In the genomic region with DNA sequence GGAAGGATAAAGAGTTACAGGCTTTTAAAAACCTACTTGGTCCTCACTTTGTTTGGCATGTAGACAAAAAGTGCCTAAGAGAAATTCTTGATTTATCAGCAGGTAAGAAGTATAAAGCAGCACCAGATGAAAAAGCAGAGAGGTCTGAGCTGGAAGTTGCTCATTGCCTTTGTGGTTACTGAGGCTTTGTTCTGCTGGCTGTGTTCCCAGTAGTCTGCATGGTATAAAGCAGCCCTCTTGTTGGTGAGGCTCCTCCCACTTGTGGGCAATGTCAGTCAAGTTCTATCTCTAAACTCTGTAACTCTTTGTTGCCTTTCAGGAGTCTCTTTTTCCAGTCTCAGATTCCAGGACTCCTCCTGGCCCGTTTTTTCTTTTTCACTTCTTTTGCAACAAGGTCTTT, we compare ENCODE assay signal across 18 mouse cellular contexts.
DNase-seq lines count a peak whose midpoint lies in the region; ATAC-seq and TF ChIP-seq lines count a peak whose summit lies in the region.
"Had no signal": no experiment of that assay in that cellular context is flagged by ENCODE, and none has a peak within 500 bp of the region (broad histone marks: within the 10 kb centered on the region; RNA-seq: fewer than 3 reads in every experiment).

No protein-coding gene starts in this region.

- no peaks in the 10 kb centered on the region for H3K9me3 ChIP-seq in forebrain, postnatal 0 days (ENCODE audit: low read length)
- H3K9me3 ChIP-seq in forebrain, embryonic 12.5 days = no peaks in the 10 kb centered on the region
- no peaks in the 10 kb centered on the region for H3K9me3 ChIP-seq in neural tube, embryonic 15.5 days (replicated peaks)
- H3K9me3 ChIP-seq: heart, embryonic 10.5 days; intestine, embryonic 15.5 days; midbrain, embryonic 12.5 days had no signal

- peak; percentile 25; the same call in 1 of the 2 replicates for ATAC-seq in forebrain, postnatal 0 days
- no peak for ATAC-seq in forebrain, embryonic 12.5 days (ENCODE audit: low FRiP score)
- ATAC-seq in hematopoietic stem cell, adult 5-6 weeks (replicated peaks in 1 of 2; ENCODE audit: insufficient read depth in 1 of 2, low FRiP score in 2 of 2, low TSS enrichment in 1 of 2, low read depth in 1 of 2, poor library complexity in 2 of 2, severe bottlenecking in 2 of 2) = peak; percentile 9 to 32; a peak in 1 of 4 replicates
- ATAC-seq in neural tube, embryonic 15.5 days (ENCODE audit: low FRiP score) = no peak
- ATAC-seq: CD4-positive, CD25-positive, alpha-beta regulatory T cell, adult 4 months; intestine, embryonic 15.5 days; liver, postnatal 0 days had no signal

- no peak overlapping the region for H3K9ac ChIP-seq in forebrain, postnatal 0 days
- H3K9ac ChIP-seq in forebrain, embryonic 12.5 days = no peak overlapping the region
- H3K9ac ChIP-seq in neural tube, embryonic 15.5 days (replicated peaks) = no peak overlapping the region
- H3K9ac ChIP-seq: embryonic facial prominence, embryonic 13.5 days; intestine, embryonic 15.5 days; liver, postnatal 0 days; midbrain, embryonic 12.5 days; neural tube, embryonic 13.5 days had no signal

- H3K27ac ChIP-seq in forebrain, postnatal 0 days (ENCODE audit: low read depth, low read length) = no peak overlapping the region
- no peak overlapping the region for H3K27ac ChIP-seq in forebrain, embryonic 12.5 days
- H3K27ac ChIP-seq in neural tube, embryonic 15.5 days (replicated peaks) = no peak overlapping the region
- H3K27ac ChIP-seq: embryonic facial prominence, embryonic 13.5 days; heart, embryonic 10.5 days; intestine, embryonic 15.5 days; midbrain, embryonic 12.5 days; neural tube, embryonic 13.5 days had no signal

- H3K4me3 ChIP-seq in forebrain, postnatal 0 days (ENCODE audit: low read depth, low read length) = no peak overlapping the region
- no peak overlapping the region for H3K4me3 ChIP-seq in forebrain, embryonic 12.5 days (replicated peaks)
- no peak overlapping the region for H3K4me3 ChIP-seq in neural tube, embryonic 15.5 days (replicated peaks)
- H3K4me3 ChIP-seq: embryonic facial prominence, embryonic 13.5 days; heart, embryonic 10.5 days; intestine, embryonic 15.5 days; midbrain, embryonic 12.5 days; neural tube, embryonic 13.5 days had no signal

- no peak for TF ChIP-seq CTCF in forebrain, postnatal 0 days (IDR thresholded peaks at IDR 0.05; ENCODE audit: low read depth)

- no peaks in the 10 kb centered on the region for H3K27me3 ChIP-seq in forebrain, postnatal 0 days (ENCODE audit: insufficient read depth, low read length)
- H3K27me3 ChIP-seq in forebrain, embryonic 12.5 days = no peaks in the 10 kb centered on the region
- H3K27me3 ChIP-seq in neural tube, embryonic 15.5 days (replicated peaks) = no peaks in the 10 kb centered on the region
- H3K27me3 ChIP-seq: embryonic facial prominence, embryonic 13.5 days; intestine, embryonic 15.5 days; midbrain, embryonic 12.5 days; neural tube, embryonic 13.5 days had no signal

- peaks cover 6% of the 10 kb centered on the region; the same call in 1 of the 2 replicates for H3K4me1 ChIP-seq in forebrain, postnatal 0 days (ENCODE audit: insufficient read depth)
- H3K4me1 ChIP-seq in forebrain, embryonic 12.5 days = 0 out of 2 replicates have a peak, but pooled peaks cover 5% of the 10 kb centered on the region
- peaks cover 8% of the 10 kb centered on the region for H3K4me1 ChIP-seq in neural tube, embryonic 15.5 days
- H3K4me1 ChIP-seq: heart, embryonic 10.5 days; intestine, embryonic 15.5 days had no signal

- 51% methylated on average over 1 of the region's 1 CpGs for WGBS in forebrain, postnatal 0 days
- WGBS in forebrain, embryonic 12.5 days = 89% methylated on average over 1 of the region's 1 CpGs
- WGBS in neural tube, embryonic 15.5 days = 89% methylated on average over 1 of the region's 1 CpGs

- H3K36me3 ChIP-seq in forebrain, postnatal 0 days (ENCODE audit: insufficient read depth) = no peaks in the 10 kb centered on the region
- H3K36me3 ChIP-seq in forebrain, embryonic 12.5 days (replicated peaks) = no peaks in the 10 kb centered on the region
- no peaks in the 10 kb centered on the region for H3K36me3 ChIP-seq in neural tube, embryonic 15.5 days
- H3K36me3 ChIP-seq: embryonic facial prominence, embryonic 13.5 days; heart, embryonic 10.5 days; intestine, embryonic 15.5 days; midbrain, embryonic 12.5 days; neural tube, embryonic 13.5 days had no signal

- H3K4me2 ChIP-seq in forebrain, postnatal 0 days (ENCODE audit: low read depth) = no peak overlapping the region
- no peak overlapping the region for H3K4me2 ChIP-seq in forebrain, embryonic 12.5 days
- H3K4me2 ChIP-seq in neural tube, embryonic 15.5 days = no peak overlapping the region
- H3K4me2 ChIP-seq: embryonic facial prominence, embryonic 13.5 days; intestine, embryonic 15.5 days; midbrain, embryonic 12.5 days; neural tube, embryonic 13.5 days had no signal

- DNase-seq in forebrain, postnatal 0 days = peak; percentile 27
- peak; percentile 39 for DNase-seq in 3T3-L1 (ENCODE audit: low read depth, low spot score)
- peak; percentile 81 for DNase-seq in Muller cell, postnatal 12 days (ENCODE audit: inconsistent ontology term)
- DNase-seq in layer of hippocampus, adult 9-10 months (ENCODE audit: low spot score) = no peak
- DNase-seq: cerebellum, adult 9-11 months; layer of hippocampus, postnatal 36 days; liver, postnatal 0 days; lung, postnatal 10 days; thymus, adult 18-20 months had no signal

Comparison
In these comparisons a context has a peak if more than half of its experiments do, and no peak if none do; other contexts are left out.
1. ATAC-seq: peak in forebrain, postnatal 0 days (single experiment) and hematopoietic stem cell, adult 5-6 weeks (2 of 2); none in forebrain, embryonic 12.5 days (single experiment) and neural tube, embryonic 15.5 days (single experiment).